Mouse (Mus musculus) erythroblast, embryonic 14.5 days (primary cell): Measurements from ENCODE around the gene Tsc22d4. TPM values are rescaled to one million over a fixed set of nuclear protein-coding genes. Genes with fewer than 3 reads are reported as not detected.

ENCODE experiments used
- H3K27me3 ChIP-seq: 2 replicates; pipeline ENCODE4 v1.6.1; 2012; ENCODE audit warnings: inconsistent platforms; ENCODE audit not compliant: control insufficient read depth
- H3K36me3 ChIP-seq: 2 replicates; pipeline ENCODE4 v1.6.1; 2012; ENCODE audit warnings: mild to moderate bottlenecking, inconsistent platforms; ENCODE audit not compliant: control insufficient read depth
- H3K4me1 ChIP-seq: 2 replicates; pipeline ENCODE4 v1.6.1; 2012; ENCODE audit warnings: inconsistent platforms; ENCODE audit not compliant: control insufficient read depth
- H3K4me3 ChIP-seq: replicated peaks from 2 replicates; pipeline ENCODE3; 2012; ENCODE audit warnings: moderate library complexity, mild to moderate bottlenecking, inconsistent platforms
- H3K9me3 ChIP-seq: 2 replicates; pipeline ENCODE4 v1.6.1; 2012; ENCODE audit warnings: low read length, inconsistent platforms, mixed read lengths; ENCODE audit not compliant: control insufficient read depth
- GATA1 ChIP-seq: IDR thresholded peaks from 2 replicates; pipeline ENCODE4 v1.6.1; 2012; ENCODE audit warnings: low read length, inconsistent platforms, mixed read lengths
- TAL1 ChIP-seq: IDR thresholded peaks from 3 replicates; pipeline ENCODE4 v1.6.1; 2012; ENCODE audit warnings: low read length, inconsistent platforms, mixed read lengths
- polyA plus RNA-seq: library from polyadenylated mRNA; stranded (reverse); fragments of >175 nt; gene quantifications from 2 replicates; pipeline ENCODE4 v1.2.3, GENCODE M21; 2012

The Tsc22d4 gene
- 53.9 and 58.8 TPM in 2 replicates for polyA plus RNA-seq

DNA sequence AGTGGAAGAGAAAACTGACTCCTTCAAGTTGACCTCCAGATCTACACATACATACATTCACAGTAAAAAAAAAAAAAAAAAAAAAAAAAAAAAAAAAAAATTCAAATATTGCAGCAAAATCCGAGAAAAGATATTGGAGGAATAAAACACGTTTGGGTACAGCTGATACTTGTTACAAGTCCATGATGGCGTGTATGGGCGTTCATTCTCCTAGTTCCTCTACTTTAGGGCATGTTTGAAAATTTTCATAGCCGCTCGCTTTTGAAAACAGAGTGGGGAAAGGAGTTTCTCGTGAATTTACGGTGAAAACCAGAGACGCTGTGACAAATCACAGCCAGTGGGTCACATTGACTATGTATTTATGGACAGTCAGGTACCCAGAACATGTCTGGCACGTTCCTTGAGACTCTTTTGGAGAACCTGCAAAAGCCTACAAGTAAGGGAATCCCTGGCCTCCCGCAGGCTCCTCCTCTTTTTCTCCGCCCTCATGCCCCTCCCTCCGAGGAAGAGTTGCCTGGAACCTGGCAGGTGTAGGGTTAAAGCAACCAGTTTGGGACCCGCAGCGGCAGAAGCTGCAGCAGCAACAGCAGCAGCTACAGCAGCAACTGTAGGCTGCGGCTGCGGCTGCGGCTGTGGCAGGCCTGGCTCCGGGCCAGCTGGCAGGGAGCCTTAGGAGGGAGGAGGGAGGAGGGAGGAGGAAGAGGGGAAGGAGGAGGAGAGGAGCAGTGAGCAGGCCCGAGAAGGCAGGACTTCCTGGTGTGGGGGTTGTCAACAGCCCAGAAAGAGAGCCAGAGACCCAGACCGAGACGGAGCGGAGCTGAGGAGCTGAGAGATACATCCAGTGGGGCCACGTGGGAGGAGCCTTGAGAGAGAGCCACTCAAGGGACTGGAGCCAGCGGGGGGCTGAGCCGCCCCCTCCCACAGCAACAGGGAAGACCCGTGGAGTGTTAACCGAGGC, at the start of gene Tsc22d4:
TSS of gene Tsc22d4 (plus strand) at position 517 of the 958 bp plus-strand sequence.
- Histone ChIP-seq H3K4me1 (peaks cover 79% of the 10 kb centered on the region), H3K9me3 (no peaks in the 10 kb centered on the region)
- TF ChIP-seq GATA1 = no peak

GRCm38 (mm10) chr5:137695930-137696329, 49.6 kb upstream of the Tsc22d4 start:
- no peaks in the 10 kb centered on the region for H3K27me3 ChIP-seq
- no peaks in the 10 kb centered on the region for H3K36me3 ChIP-seq
- H3K4me3 ChIP-seq = no peak overlapping the region
- TF ChIP-seq TAL1 (no peak), GATA1 (no peak)
- no peaks in the 10 kb centered on the region for H3K9me3 ChIP-seq
- peaks cover 28% of the 10 kb centered on the region for H3K4me1 ChIP-seq

More for the DNA sequence above, at the start of gene Tsc22d4:
- H3K4me3 ChIP-seq = peak within 1 kb of the TSS; percentile 84
- peaks cover 27% of the 10 kb centered on the region for H3K36me3 ChIP-seq
- H3K27me3 ChIP-seq = peaks cover 2% of the 10 kb centered on the region; the same call in 1 of the 2 replicates

GRCm38 (mm10) chr5:137699080-137699479, 46.5 kb upstream of the Tsc22d4 start:
- H3K4me3 ChIP-seq = no peak overlapping the region
- H3K4me1 ChIP-seq = peaks cover 28% of the 10 kb centered on the region
- H3K36me3 ChIP-seq = no peaks in the 10 kb centered on the region
- TF ChIP-seq GATA1 (no peak), TAL1 (no peak)
- no peaks in the 10 kb centered on the region for H3K27me3 ChIP-seq
- H3K9me3 ChIP-seq = no peaks in the 10 kb centered on the region

DNA sequence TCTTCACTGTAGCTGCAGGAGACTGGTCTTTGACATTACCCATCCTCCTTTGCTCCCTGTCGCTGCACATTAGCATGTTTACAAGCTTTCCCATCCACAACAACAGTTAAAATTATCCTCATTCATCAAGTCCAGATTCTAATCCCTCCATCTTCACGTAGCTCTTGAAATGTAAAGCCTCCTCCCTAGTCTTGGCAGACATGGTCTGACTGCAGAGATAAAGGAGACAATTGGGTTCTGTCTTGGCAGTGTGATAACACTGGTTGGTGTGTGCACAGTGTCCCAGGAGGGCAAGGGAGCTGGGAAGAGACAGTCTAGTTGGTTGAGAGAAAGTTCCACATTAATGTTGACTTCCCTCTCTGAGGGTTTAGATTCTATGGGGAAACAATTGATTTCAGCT, 45.7 kb upstream of the Tsc22d4 start:
- Histone ChIP-seq H3K9me3 (no peaks in the 10 kb centered on the region), H3K27me3 (no peaks in the 10 kb centered on the region), H3K4me3 (no peak overlapping the region), H3K36me3 (no peaks in the 10 kb centered on the region), H3K4me1 (peaks cover 30% of the 10 kb centered on the region)
- TF ChIP-seq GATA1 = no peak
- no peak for TF ChIP-seq TAL1

GRCm38 (mm10) chr5:137705242-137705641, 40.3 kb upstream of the Tsc22d4 start:
- Histone ChIP-seq H3K4me1 (peaks cover 32% of the 10 kb centered on the region), H3K9me3 (no peaks in the 10 kb centered on the region), H3K27me3 (no peaks in the 10 kb centered on the region), H3K36me3 (no peaks in the 10 kb centered on the region), H3K4me3 (no peak overlapping the region)
- TF ChIP-seq TAL1 (no peak), GATA1 (no peak)

DNA sequence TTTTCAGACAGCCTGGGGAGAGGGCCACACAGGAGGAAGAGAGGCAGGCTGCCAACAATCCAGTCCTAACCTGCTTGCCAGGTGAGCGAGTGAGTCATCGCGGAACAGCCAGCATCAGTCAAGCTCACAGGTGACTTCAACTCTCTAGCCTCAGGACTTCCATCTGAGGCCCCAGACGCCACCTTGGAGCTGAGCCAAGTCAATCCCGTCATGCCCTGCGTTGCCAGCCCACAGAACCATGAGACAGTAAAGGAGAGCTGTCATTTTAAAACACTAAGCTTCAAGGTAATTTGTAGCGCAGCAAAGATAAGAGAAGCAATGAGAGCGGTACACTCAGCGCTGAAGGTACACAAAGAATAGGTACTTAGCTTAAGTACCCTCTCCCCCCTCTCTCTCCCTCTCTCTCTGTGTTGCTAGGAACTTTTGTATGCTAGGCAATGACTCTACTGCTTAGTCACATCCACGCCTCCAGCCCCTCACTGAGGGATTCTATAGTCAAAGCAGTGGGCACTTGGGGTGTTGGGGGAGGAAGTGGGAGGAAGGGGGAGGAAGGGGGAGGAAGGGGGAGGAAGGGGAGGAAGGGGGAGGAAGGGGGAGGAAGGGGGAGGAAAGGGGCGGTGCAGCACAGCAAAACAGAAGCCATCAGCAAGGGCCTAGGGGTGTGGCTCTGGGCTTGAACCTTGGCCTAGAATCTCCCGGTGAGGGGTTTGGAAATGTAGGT, 38.5 kb upstream of the Tsc22d4 start:
- Histone ChIP-seq H3K4me3 (no peak overlapping the region), H3K27me3 (no peaks in the 10 kb centered on the region), H3K4me1 (peaks cover 29% of the 10 kb centered on the region), H3K36me3 (no peaks in the 10 kb centered on the region), H3K9me3 (no peaks in the 10 kb centered on the region)
- TF ChIP-seq GATA1 = no peak
- TF ChIP-seq TAL1 = no peak

- Histone ChIP-seq H3K4me3 (no peak overlapping the region), H3K36me3 (no peaks in the 10 kb centered on the region), H3K27me3 (peaks cover 4% of the 10 kb centered on the region; the same call in 1 of the 2 replicates), H3K9me3 (no peaks in the 10 kb centered on the region), H3K4me1 (peaks cover 10% of the 10 kb centered on the region)
- TF ChIP-seq GATA1 (no peak), TAL1 (no peak)
Measured at GRCm38 (mm10) chr5:137713454-137713853, 32.1 kb upstream of the Tsc22d4 start.

GRCm38 (mm10) chr5:137715685-137716084, 29.8 kb upstream of the Tsc22d4 start:
- Histone ChIP-seq H3K4me3 (no peak overlapping the region), H3K36me3 (no peaks in the 10 kb centered on the region), H3K9me3 (no peaks in the 10 kb centered on the region), H3K27me3 (peaks cover 4% of the 10 kb centered on the region; the same call in 1 of the 2 replicates), H3K4me1 (peaks cover 29% of the 10 kb centered on the region)
- TF ChIP-seq TAL1 = no peak
- no peak for TF ChIP-seq GATA1

GRCm38 (mm10) chr5:137718020-137718790, 27.3 kb upstream of the Tsc22d4 start:
- H3K36me3 ChIP-seq = no peaks in the 10 kb centered on the region
- peaks cover 38% of the 10 kb centered on the region for H3K4me1 ChIP-seq
- no peak overlapping the region for H3K4me3 ChIP-seq
- TF ChIP-seq GATA1 = no peak
- TF ChIP-seq TAL1 = no peak
- H3K27me3 ChIP-seq = peaks cover 20% of the 10 kb centered on the region
- H3K9me3 ChIP-seq = no peaks in the 10 kb centered on the region
